Mouse (Mus musculus) subcutaneous adipose tissue, adult 2 months (tissue): ENCODE measurements around the gene Gmnc. TPM values are rescaled to one million over a fixed set of nuclear protein-coding genes. Genes with fewer than 3 reads are reported as not detected.

Source experiments
- polyA plus RNA-seq: library from polyadenylated mRNA; depleted of rRNA; stranded (reverse); fragments of >200 nt; gene quantifications from 2 replicates; pipeline ENCODE4 v1.2.3, GENCODE M21; 2012; ENCODE audit warnings: low replicate concordance; rRNA removed

Gene Gmnc
- 0.06 TPM in 1 of 2 replicates, not detected in the other for polyA plus RNA-seq

GRCm38 (mm10) chr16:26991477-26992300 is at the start of gene Gmnc:
Gene Gmnc, minus strand, starts transcription at chr16:26991652.

